Mouse (Mus musculus): Measurements from ENCODE around the gene Calhm6. TPM values are rescaled to one million over a fixed set of nuclear protein-coding genes. Genes with fewer than 3 reads are reported as not detected.

Calhm6 gene
- polyA plus RNA-seq, 1 experiment from 2014 or later = 1.7 TPM

DNA sequence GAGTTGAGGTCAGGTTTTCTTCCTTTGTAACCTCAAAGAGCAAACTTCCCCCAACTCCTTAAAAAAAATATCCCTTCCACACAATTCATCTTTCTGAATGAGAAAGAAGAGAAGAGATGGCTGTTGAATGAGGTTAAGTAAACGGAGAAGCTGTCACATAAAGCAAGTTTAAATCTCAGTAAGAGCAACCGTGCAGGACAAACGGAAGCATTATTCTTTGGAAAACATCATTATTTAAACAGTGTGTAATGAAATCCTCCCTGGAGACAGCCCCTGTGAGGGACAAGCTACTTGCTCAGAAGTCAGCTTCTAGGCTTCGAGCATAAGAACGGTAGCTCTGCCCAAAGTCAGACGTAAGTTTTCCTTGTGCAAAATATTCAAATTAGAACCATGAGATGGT, 22.7 kb upstream of the Calhm6 start:
- 17% methylated on average over 6 of the region's 6 CpGs for WGBS
- H3K9ac ChIP-seq (ENCODE audit: low read depth, low read length) = no peak overlapping the region
- H3K36me3 ChIP-seq (ENCODE audit: control insufficient read depth, insufficient read depth, low read length) = no peaks in the 10 kb centered on the region; the same call in 1 of the 2 replicates
- no peak overlapping the region for H3K4me3 ChIP-seq (ENCODE audit: low read length)
- no peaks in the 10 kb centered on the region for H3K27me3 ChIP-seq (ENCODE audit: control insufficient read depth, insufficient read depth, low read length)
- no peaks in the 10 kb centered on the region for H3K4me1 ChIP-seq (ENCODE audit: control insufficient read depth, insufficient read depth, low read length)
- peak; percentile 43; the same call in 1 of the 2 replicates for ATAC-seq (ENCODE audit: low FRiP score, low TSS enrichment)
- H3K4me2 ChIP-seq (replicated peaks; ENCODE audit: low read depth, low read length) = no peak overlapping the region
- no peak overlapping the region for H3K27ac ChIP-seq (ENCODE audit: low read depth, low read length)
- H3K9me3 ChIP-seq (ENCODE audit: control insufficient read depth, low read length) = no peaks in the 10 kb centered on the region

DNA sequence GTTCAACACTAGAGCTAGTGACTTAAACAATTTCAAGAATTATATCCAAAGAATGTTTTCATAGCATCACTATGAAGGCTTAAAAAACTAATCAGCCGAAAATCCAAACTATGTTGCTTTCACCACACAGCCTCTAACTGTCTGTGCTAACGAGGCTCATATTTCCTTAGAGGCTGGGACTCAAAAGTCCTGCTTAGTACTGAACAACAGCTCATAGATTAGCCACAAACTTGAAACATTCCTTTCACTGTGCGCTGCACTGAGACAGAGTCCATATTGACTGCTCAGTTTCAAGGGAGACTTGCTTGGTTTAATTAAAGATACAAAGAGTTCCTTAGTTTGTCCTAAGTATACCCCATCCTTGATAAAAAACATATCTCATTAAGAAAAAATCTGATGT, 22.0 kb upstream of the Calhm6 start:
- no peak for ATAC-seq (ENCODE audit: low FRiP score, low TSS enrichment)
- no peak overlapping the region for H3K4me2 ChIP-seq (replicated peaks; ENCODE audit: low read depth, low read length)
- H3K9me3 ChIP-seq (ENCODE audit: control insufficient read depth, low read length) = no peaks in the 10 kb centered on the region
- no peaks in the 10 kb centered on the region for H3K27me3 ChIP-seq (ENCODE audit: control insufficient read depth, insufficient read depth, low read length)
- no peak overlapping the region for H3K9ac ChIP-seq (ENCODE audit: low read depth, low read length)
- no peak overlapping the region for H3K27ac ChIP-seq (ENCODE audit: low read depth, low read length)
- H3K4me3 ChIP-seq (ENCODE audit: low read length) = no peak overlapping the region
- H3K36me3 ChIP-seq (ENCODE audit: control insufficient read depth, insufficient read depth, low read length) = no peaks in the 10 kb centered on the region; the same call in 1 of the 2 replicates
- WGBS = 38% methylated on average over 3 of the region's 3 CpGs
- no peaks in the 10 kb centered on the region for H3K4me1 ChIP-seq (ENCODE audit: control insufficient read depth, insufficient read depth, low read length)

DNA sequence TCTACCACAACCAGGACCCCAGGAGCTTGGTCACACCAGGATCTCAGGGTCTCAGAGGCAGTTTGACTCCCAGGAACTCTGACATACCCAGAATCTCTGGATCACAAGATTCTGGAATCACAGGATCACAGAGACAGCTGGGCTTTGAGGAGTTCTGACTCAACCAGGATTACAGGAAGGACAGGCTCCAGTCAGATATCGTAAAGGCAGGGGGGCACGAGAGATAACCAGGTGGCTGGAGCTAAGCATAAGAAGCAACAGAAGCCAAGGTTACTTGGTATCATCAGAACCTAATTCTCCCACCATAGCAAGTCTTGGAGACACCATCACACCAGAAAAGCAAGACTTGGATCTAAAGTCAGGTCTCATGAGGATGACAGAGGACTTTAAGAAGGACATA, 13.9 kb upstream of the Calhm6 start:
- no peaks in the 10 kb centered on the region for H3K4me1 ChIP-seq (ENCODE audit: control insufficient read depth, insufficient read depth, low read length)
- H3K27me3 ChIP-seq (ENCODE audit: control insufficient read depth, insufficient read depth, low read length) = no peaks in the 10 kb centered on the region
- H3K4me3 ChIP-seq (ENCODE audit: low read length) = no peak overlapping the region
- peaks cover 4% of the 10 kb centered on the region; the same call in 1 of the 2 replicates for H3K9me3 ChIP-seq (ENCODE audit: control insufficient read depth, low read length)
- no peak overlapping the region for H3K4me2 ChIP-seq (replicated peaks; ENCODE audit: low read depth, low read length)
- no peak overlapping the region for H3K9ac ChIP-seq (ENCODE audit: low read depth, low read length)
- no peak overlapping the region for H3K27ac ChIP-seq (ENCODE audit: low read depth, low read length)
- 82% methylated on average over 2 of the region's 2 CpGs for WGBS
- ATAC-seq (ENCODE audit: low FRiP score, low TSS enrichment) = no peak
- H3K36me3 ChIP-seq (ENCODE audit: control insufficient read depth, insufficient read depth, low read length) = no peaks in the 10 kb centered on the region

DNA sequence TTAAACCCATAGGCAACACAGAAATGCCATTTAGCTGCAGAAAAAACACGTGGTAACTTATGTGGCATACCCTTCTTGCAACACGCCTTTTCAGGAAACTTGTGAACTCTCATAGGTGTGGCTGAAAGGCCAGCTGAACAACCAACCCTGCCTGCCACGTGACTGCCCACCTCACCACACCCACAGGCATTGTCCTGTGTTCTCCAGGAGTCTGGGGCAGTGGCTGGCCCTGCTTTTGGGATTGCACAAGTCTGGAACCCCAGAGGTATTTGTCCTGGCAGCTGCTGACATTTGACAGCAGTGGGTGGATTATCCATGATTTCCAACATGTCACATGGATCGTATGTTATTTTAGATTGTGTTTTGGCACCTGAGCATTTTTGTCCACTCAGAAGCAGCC, 12.0 kb upstream of the Calhm6 start:
- 74% methylated on average over 4 of the region's 4 CpGs for WGBS
- H3K27ac ChIP-seq (ENCODE audit: low read depth, low read length) = no peak overlapping the region
- no peak overlapping the region for H3K9ac ChIP-seq (ENCODE audit: low read depth, low read length)
- no peak overlapping the region for H3K4me3 ChIP-seq (ENCODE audit: low read length)
- no peak for ATAC-seq (ENCODE audit: low FRiP score, low TSS enrichment)
- H3K36me3 ChIP-seq (ENCODE audit: control insufficient read depth, insufficient read depth, low read length) = no peaks in the 10 kb centered on the region
- no peaks in the 10 kb centered on the region for H3K27me3 ChIP-seq (ENCODE audit: control insufficient read depth, insufficient read depth, low read length)
- peaks cover 4% of the 10 kb centered on the region; the same call in 1 of the 2 replicates for H3K9me3 ChIP-seq (ENCODE audit: control insufficient read depth, low read length)
- no peaks in the 10 kb centered on the region for H3K4me1 ChIP-seq (ENCODE audit: control insufficient read depth, insufficient read depth, low read length)
- H3K4me2 ChIP-seq (replicated peaks; ENCODE audit: low read depth, low read length) = no peak overlapping the region

DNA sequence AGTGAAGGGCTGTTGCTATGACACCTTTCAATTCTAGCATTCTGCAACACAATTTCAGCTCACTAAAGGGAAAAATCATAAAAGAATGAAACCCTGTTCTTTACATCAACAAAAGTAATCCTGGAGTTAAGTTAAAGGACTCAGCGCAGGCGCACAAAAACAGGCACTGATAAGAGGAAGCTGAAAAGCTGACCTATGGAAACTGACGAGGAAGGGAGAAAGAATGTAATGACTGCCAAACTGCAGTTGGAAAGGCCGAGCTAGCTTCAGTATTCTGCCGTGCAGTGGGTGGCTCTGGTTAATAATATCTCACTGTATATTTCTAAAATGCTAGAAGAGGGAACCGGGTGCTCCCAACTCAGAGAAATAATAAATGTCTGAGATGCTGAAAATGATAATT, 10.2 kb upstream of the Calhm6 start:
- Histone ChIP-seq H3K4me2 (replicated peaks; ENCODE audit: low read depth, low read length) (no peak overlapping the region), H3K9ac (ENCODE audit: low read depth, low read length) (no peak overlapping the region), H3K4me3 (ENCODE audit: low read length) (no peak overlapping the region), H3K27me3 (ENCODE audit: control insufficient read depth, insufficient read depth, low read length) (no peaks in the 10 kb centered on the region), H3K36me3 (ENCODE audit: control insufficient read depth, insufficient read depth, low read length) (no peaks in the 10 kb centered on the region), H3K4me1 (ENCODE audit: control insufficient read depth, insufficient read depth, low read length) (no peaks in the 10 kb centered on the region), H3K27ac (ENCODE audit: low read depth, low read length) (no peak overlapping the region), H3K9me3 (ENCODE audit: control insufficient read depth, low read length) (no peaks in the 10 kb centered on the region)
- WGBS = 75% methylated on average over 6 of the region's 6 CpGs
- ATAC-seq (ENCODE audit: low FRiP score, low TSS enrichment) = no peak

DNA sequence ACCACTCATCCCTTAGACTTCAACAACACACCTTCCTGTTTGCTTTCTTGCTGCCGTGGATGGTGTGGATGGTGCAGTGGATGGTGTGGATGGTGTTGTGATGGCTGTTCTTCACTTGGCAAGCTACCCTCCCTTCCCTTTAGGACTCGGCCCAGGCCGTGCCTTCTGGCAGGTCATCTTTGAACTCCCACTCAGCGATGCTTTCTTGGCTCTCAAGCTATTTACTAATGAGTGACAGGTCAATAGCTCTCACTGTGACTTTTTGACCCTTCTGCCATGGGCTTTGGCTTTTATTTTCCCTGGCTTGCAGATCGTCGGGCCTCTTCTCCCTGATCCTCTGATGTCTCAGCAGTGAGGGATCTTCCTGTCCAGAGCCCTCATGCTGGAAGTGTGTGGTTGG, 8.6 kb upstream of the Calhm6 start:
- no peak overlapping the region for H3K4me2 ChIP-seq (replicated peaks; ENCODE audit: low read depth, low read length)
- 8% methylated on average over 6 of the region's 6 CpGs for WGBS
- H3K4me3 ChIP-seq (ENCODE audit: low read length) = no peak overlapping the region
- no peak overlapping the region for H3K9ac ChIP-seq (ENCODE audit: low read depth, low read length)
- no peaks in the 10 kb centered on the region for H3K9me3 ChIP-seq (ENCODE audit: control insufficient read depth, low read length)
- no peaks in the 10 kb centered on the region for H3K27me3 ChIP-seq (ENCODE audit: control insufficient read depth, insufficient read depth, low read length)
- no peaks in the 10 kb centered on the region for H3K4me1 ChIP-seq (ENCODE audit: control insufficient read depth, insufficient read depth, low read length)
- no peak overlapping the region for H3K27ac ChIP-seq (ENCODE audit: low read depth, low read length)
- peak; percentile 55; the same call in 1 of the 2 replicates for ATAC-seq (ENCODE audit: low FRiP score, low TSS enrichment)
- no peaks in the 10 kb centered on the region for H3K36me3 ChIP-seq (ENCODE audit: control insufficient read depth, insufficient read depth, low read length)

DNA sequence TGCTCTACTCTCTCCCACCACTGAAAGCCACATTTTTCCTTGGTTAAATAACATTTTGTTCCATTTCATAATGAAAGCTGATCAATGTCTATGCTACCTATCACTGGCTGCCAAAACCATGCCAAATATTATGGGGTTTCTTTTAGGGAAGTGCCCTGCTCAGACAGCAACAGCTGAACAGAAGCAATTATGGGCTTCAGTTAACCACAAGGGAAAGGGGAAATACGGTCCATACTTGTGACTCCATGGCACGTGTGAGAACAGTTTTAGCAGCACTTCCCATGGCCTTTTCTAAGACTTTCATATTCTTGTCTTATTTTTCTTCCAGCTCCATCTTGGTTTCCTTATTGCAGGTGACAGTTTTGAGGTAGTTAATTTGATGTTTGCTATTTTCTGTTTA, 3.6 kb upstream of the Calhm6 start:
- ATAC-seq (ENCODE audit: low FRiP score, low TSS enrichment) = no peak
- Histone ChIP-seq H3K9ac (ENCODE audit: low read depth, low read length) (no peak overlapping the region), H3K27ac (ENCODE audit: low read depth, low read length) (no peak overlapping the region), H3K4me2 (replicated peaks; ENCODE audit: low read depth, low read length) (no peak overlapping the region), H3K4me1 (ENCODE audit: control insufficient read depth, insufficient read depth, low read length) (no peaks in the 10 kb centered on the region), H3K9me3 (ENCODE audit: control insufficient read depth, low read length) (no peaks in the 10 kb centered on the region), H3K27me3 (ENCODE audit: control insufficient read depth, insufficient read depth, low read length) (no peaks in the 10 kb centered on the region), H3K4me3 (ENCODE audit: low read length) (no peak overlapping the region), H3K36me3 (ENCODE audit: control insufficient read depth, insufficient read depth, low read length) (no peaks in the 10 kb centered on the region)
- 79% methylated on average over 2 of the region's 2 CpGs for WGBS

DNA sequence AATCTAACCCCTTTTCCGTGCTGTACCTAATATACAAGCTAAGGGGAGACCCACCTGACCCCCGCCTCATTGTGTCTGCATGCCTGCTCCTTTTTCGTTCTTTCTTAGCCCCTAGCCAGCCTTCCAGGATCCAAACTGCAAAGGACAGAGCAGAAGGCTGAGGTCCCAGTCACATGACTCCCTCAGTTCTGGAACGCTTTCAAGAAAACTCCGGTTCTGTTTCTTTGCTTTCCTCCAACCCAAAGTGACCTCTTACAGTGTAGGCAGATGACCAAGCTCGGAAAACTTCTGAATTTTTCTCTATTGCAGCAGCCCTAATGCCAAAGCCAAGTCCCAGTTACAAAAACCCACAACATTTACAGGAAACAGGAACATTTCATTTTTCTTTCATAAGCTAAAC, 607 bp upstream of the Calhm6 start:
- H3K4me1 ChIP-seq (ENCODE audit: control insufficient read depth, insufficient read depth, low read length) = no peaks in the 10 kb centered on the region
- ATAC-seq (ENCODE audit: low FRiP score, low TSS enrichment) = no peak
- 82% methylated on average over 6 of the region's 6 CpGs for WGBS

DNA sequence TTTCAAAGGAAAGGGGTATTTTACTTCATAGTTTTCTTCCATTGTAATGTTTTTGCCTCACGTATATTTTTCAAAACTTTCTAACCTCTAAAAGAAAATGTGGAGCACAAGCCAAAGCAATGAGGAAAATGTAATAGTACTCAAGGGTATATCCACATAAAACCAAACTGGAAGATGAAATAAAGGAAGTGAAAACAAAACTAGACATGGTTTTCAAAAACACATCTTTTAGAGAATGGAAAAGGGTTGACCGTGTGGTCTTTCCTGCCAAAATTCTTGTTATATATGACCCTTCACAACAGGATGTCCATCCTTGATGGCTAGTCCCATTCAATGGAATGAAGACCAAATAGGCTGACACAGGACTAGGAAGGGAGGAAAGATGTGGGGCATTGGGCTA, 9.4 kb downstream of the Calhm6 start:
- Histone ChIP-seq H3K27ac (ENCODE audit: low read depth, low read length) (no peak overlapping the region), H3K4me3 (ENCODE audit: low read length) (no peak overlapping the region), H3K4me1 (ENCODE audit: control insufficient read depth, insufficient read depth, low read length) (no peaks in the 10 kb centered on the region), H3K4me2 (replicated peaks; ENCODE audit: low read depth, low read length) (no peak overlapping the region), H3K9ac (ENCODE audit: low read depth, low read length) (no peak overlapping the region), H3K9me3 (ENCODE audit: control insufficient read depth, low read length) (no peaks in the 10 kb centered on the region), H3K36me3 (ENCODE audit: control insufficient read depth, insufficient read depth, low read length) (no peaks in the 10 kb centered on the region), H3K27me3 (ENCODE audit: control insufficient read depth, insufficient read depth, low read length) (no peaks in the 10 kb centered on the region)
- ATAC-seq (ENCODE audit: low FRiP score, low TSS enrichment) = no peak
- 90% methylated on average over 2 of the region's 2 CpGs for WGBS

More for the DNA sequence above, 607 bp upstream of the Calhm6 start:
- Histone ChIP-seq H3K4me3 (ENCODE audit: low read length) (no peak overlapping the region), H3K36me3 (ENCODE audit: control insufficient read depth, insufficient read depth, low read length) (no peaks in the 10 kb centered on the region), H3K27ac (ENCODE audit: low read depth, low read length) (no peak overlapping the region), H3K9ac (ENCODE audit: low read depth, low read length) (no peak overlapping the region), H3K9me3 (ENCODE audit: control insufficient read depth, low read length) (no peaks in the 10 kb centered on the region), H3K27me3 (ENCODE audit: control insufficient read depth, insufficient read depth, low read length) (no peaks in the 10 kb centered on the region), H3K4me2 (replicated peaks; ENCODE audit: low read depth, low read length) (no peak overlapping the region)

DNA sequence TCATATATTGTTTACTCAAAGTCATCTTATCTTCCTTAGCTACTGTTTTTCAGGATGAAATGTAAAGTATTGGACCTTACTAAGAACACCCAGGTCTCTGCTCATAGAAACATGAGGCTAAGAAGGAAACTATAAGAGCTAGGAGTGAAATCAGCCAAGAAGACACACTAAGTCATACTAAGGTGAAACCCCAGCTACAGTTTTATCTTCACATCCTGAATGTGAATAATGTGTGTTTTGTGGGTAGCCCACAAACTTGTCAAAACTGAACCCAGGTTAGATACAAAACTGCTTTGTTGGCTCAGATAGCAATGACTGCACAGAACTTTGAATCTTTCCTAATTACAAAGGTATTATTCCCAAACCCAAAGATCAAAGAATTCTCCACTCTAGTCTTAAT, 10.0 kb downstream of the Calhm6 start:
- H3K9ac ChIP-seq (ENCODE audit: low read depth, low read length) = no peak overlapping the region
- H3K36me3 ChIP-seq (ENCODE audit: control insufficient read depth, insufficient read depth, low read length) = no peaks in the 10 kb centered on the region
- no peak overlapping the region for H3K27ac ChIP-seq (ENCODE audit: low read depth, low read length)
- H3K4me1 ChIP-seq (ENCODE audit: control insufficient read depth, insufficient read depth, low read length) = no peaks in the 10 kb centered on the region
- H3K4me3 ChIP-seq (ENCODE audit: low read length) = no peak overlapping the region
- ATAC-seq (ENCODE audit: low FRiP score, low TSS enrichment) = no peak
- no peak overlapping the region for H3K4me2 ChIP-seq (replicated peaks; ENCODE audit: low read depth, low read length)
- no peaks in the 10 kb centered on the region for H3K9me3 ChIP-seq (ENCODE audit: control insufficient read depth, low read length)
- H3K27me3 ChIP-seq (ENCODE audit: control insufficient read depth, insufficient read depth, low read length) = no peaks in the 10 kb centered on the region
